10 mouse cellular contexts compared by ENCODE assay signal in genomic region chr9:20745129-20745966, GRCm38 (mm10). TPM values are rescaled to one million over a fixed set of nuclear protein-coding genes. Genes with fewer than 3 reads are reported as not detected.
DNase-seq lines count a peak whose midpoint lies in the region; ATAC-seq and TF ChIP-seq lines count a peak whose summit lies in the region.
"Had no signal": no experiment of that assay in that cellular context is flagged by ENCODE, and none has a peak within 500 bp of the region (broad histone marks: within the 10 kb centered on the region; RNA-seq: fewer than 3 reads in every experiment).

No protein-coding gene starts in this region.

- peak overlapping the region; percentile 46 for H3K4me3 ChIP-seq in kidney, embryonic 14.5 days (ENCODE audit: low read length)
- peak overlapping the region; percentile 53 for H3K4me3 ChIP-seq in cortical plate, adult 2 months (ENCODE audit: insufficient read depth, low read length)
- H3K4me3 ChIP-seq in hindbrain, embryonic 15.5 days: peak overlapping the region; percentile 69
- peak overlapping the region; percentile 70 for H3K4me3 ChIP-seq in midbrain, embryonic 14.5 days (replicated peaks; ENCODE audit: low read depth, low read length)

- no peak for TF ChIP-seq CTCF in cortical plate, adult 2 months (IDR thresholded peaks at IDR 0.05; ENCODE audit: extremely low read depth, insufficient read depth, low read length)

- H3K9me3 ChIP-seq in kidney, embryonic 14.5 days (ENCODE audit: control insufficient read depth, low read length): no peaks in the 10 kb centered on the region
- H3K9me3 ChIP-seq in hindbrain, embryonic 15.5 days: no peaks in the 10 kb centered on the region
- no peaks in the 10 kb centered on the region for H3K9me3 ChIP-seq in midbrain, embryonic 14.5 days (ENCODE audit: control insufficient read depth, low read length)
- H3K9me3 ChIP-seq: G1E had no signal

- H3K36me3 ChIP-seq in kidney, embryonic 14.5 days (ENCODE audit: control insufficient read depth, insufficient read depth, low read length): no peaks in the 10 kb centered on the region
- H3K36me3 ChIP-seq in hindbrain, embryonic 15.5 days: no peaks in the 10 kb centered on the region
- H3K36me3 ChIP-seq in midbrain, embryonic 14.5 days (ENCODE audit: control insufficient read depth, insufficient read depth, low read length): no peaks in the 10 kb centered on the region
- H3K36me3 ChIP-seq: G1E had no signal

- DNase-seq in kidney, postnatal 25 days: no peak
- peak; percentile 56 for DNase-seq in midbrain, embryonic 14.5 days
- DNase-seq in layer of hippocampus, adult 18-20 months (ENCODE audit: low spot score in 2 of 2): no peak
- no peak for DNase-seq in cerebellum, postnatal 25 days
- no peak for DNase-seq in thymus, postnatal 0 days (ENCODE audit: low spot score)

- H3K4me2 ChIP-seq in kidney, embryonic 14.5 days (replicated peaks; ENCODE audit: low read depth, low read length): peak overlapping the region; percentile 84
- H3K4me2 ChIP-seq in hindbrain, embryonic 15.5 days: peak overlapping the region; percentile 65
- peak overlapping the region; percentile 76 for H3K4me2 ChIP-seq in midbrain, embryonic 14.5 days (ENCODE audit: low read length)

- H3K27ac ChIP-seq in kidney, embryonic 14.5 days (ENCODE audit: low read depth, low read length): no peak overlapping the region
- H3K27ac ChIP-seq in cortical plate, adult 2 months (ENCODE audit: insufficient read depth, low read length): no peak overlapping the region
- H3K27ac ChIP-seq in hindbrain, embryonic 15.5 days (replicated peaks): peak overlapping the region; percentile 67
- peak overlapping the region; percentile 61 for H3K27ac ChIP-seq in midbrain, embryonic 14.5 days (replicated peaks; ENCODE audit: low read depth, low read length)

- peak overlapping the region; percentile 56 for H3K9ac ChIP-seq in kidney, embryonic 14.5 days (ENCODE audit: low read depth, low read length)
- peak overlapping the region; percentile 87 for H3K9ac ChIP-seq in hindbrain, embryonic 15.5 days
- peak overlapping the region; percentile 90 for H3K9ac ChIP-seq in midbrain, embryonic 14.5 days (replicated peaks; ENCODE audit: low read length)

- ATAC-seq in kidney, embryonic 14.5 days (ENCODE audit: low FRiP score, low TSS enrichment): peak; percentile 6; the same call in 1 of the 2 replicates
- peak; percentile 46 for ATAC-seq in hindbrain, embryonic 15.5 days (ENCODE audit: low FRiP score, low read depth)
- ATAC-seq in midbrain, embryonic 14.5 days (ENCODE audit: low FRiP score, low TSS enrichment): peak; percentile 35

- WGBS in kidney, embryonic 14.5 days: 9% methylated on average over 17 of the region's 17 CpGs
- 7% methylated on average over 17 of the region's 17 CpGs for WGBS in hindbrain, embryonic 15.5 days
- WGBS in midbrain, embryonic 14.5 days: 11% methylated on average over 17 of the region's 17 CpGs

- no peaks in the 10 kb centered on the region for H3K4me1 ChIP-seq in kidney, embryonic 14.5 days (ENCODE audit: control insufficient read depth, insufficient read depth, low read length)
- H3K4me1 ChIP-seq in cortical plate, adult 2 months (ENCODE audit: control insufficient read depth, insufficient read depth, low read length): peaks cover 2% of the 10 kb centered on the region; the same call in 1 of the 2 replicates
- H3K4me1 ChIP-seq in hindbrain, embryonic 15.5 days (replicated peaks): peaks cover 28% of the 10 kb centered on the region
- H3K4me1 ChIP-seq in midbrain, embryonic 14.5 days (ENCODE audit: control insufficient read depth, insufficient read depth, low read length): peaks cover 9% of the 10 kb centered on the region

- TF ChIP-seq POLR2A in cortical plate, adult 2 months (IDR thresholded peaks at IDR 0.05; ENCODE audit: extremely low read depth, insufficient read depth, low read length): no peak

- H3K27me3 ChIP-seq in kidney, embryonic 14.5 days (ENCODE audit: control insufficient read depth, insufficient read depth, low read length): peaks cover 41% of the 10 kb centered on the region
- no peaks in the 10 kb centered on the region for H3K27me3 ChIP-seq in hindbrain, embryonic 15.5 days
- H3K27me3 ChIP-seq in midbrain, embryonic 14.5 days (ENCODE audit: control insufficient read depth, insufficient read depth, low read length): no peaks in the 10 kb centered on the region

RNA-seq across cellular contexts. Expression of gene Olfm2, which starts 0.8 kb away (rescaled TPM):
- polyA plus RNA-seq in kidney, embryonic 14.5 days (2014; fragmentation: Nextera tagmentation; extraction: Ambion mirVana): 4.1 and 5.1 TPM in 2 replicates
- polyA plus RNA-seq in cortical plate, adult 2 months (2012; rRNA removed): 202 and 204 TPM in 2 replicates
- polyA plus RNA-seq in hindbrain, embryonic 15.5 days (2015; fragmentation: Nextera tagmentation; extraction: Ambion mirVana): 199 and 226 TPM in 2 replicates
- polyA plus RNA-seq in midbrain, embryonic 14.5 days (2014; fragmentation: Nextera tagmentation; extraction: Ambion mirVana): 143 and 173 TPM in 2 replicates
- 10 to 100 TPM; 32.0 to 38.5 TPM for total RNA-seq in layer of hippocampus, adult 18-20 months (2021)
- polyA plus RNA-seq in thymus, postnatal 0 days (2015; fragmentation: Nextera tagmentation; extraction: Ambion mirVana): 0.24 and 0.52 TPM in 2 replicates
- total RNA-seq: common myeloid progenitor, adult 5-6 weeks; G1E had no signal
- polyA plus RNA-seq: G1E had no signal

Comparison
In these comparisons a context has a peak if more than half of its experiments do, and no peak if none do; other contexts are left out.
1. H3K27ac ChIP-seq: peak in hindbrain, embryonic 15.5 days (single experiment) and midbrain, embryonic 14.5 days (single experiment); none in kidney, embryonic 14.5 days (single experiment) and cortical plate, adult 2 months (single experiment).
2. RNA of gene Olfm2, which starts 0.8 kb away (polyA plus RNA-seq): 199 to 226 TPM in hindbrain, embryonic 15.5 days, 202 to 204 TPM in cortical plate, adult 2 months and 143 to 173 TPM in midbrain, embryonic 14.5 days; 4.1 to 5.1 TPM in kidney, embryonic 14.5 days and 0.24 to 0.52 TPM in thymus, postnatal 0 days; every median in the first group is over 10 times any median in the second.
3. Peak in every context shown above with its lines, with median percentiles within 50 percentile points of each other: ATAC-seq, H3K4me2 ChIP-seq, H3K4me3 ChIP-seq and H3K9ac ChIP-seq.